Mouse (Mus musculus) heart, postnatal 0 days (tissue): Measurements from ENCODE around the gene Prkar2a.
A peak's percentile ranks its signal among the peaks of the same experiment; 100 is the strongest.

Experiments used
- CTCF ChIP-seq: IDR thresholded peaks from 2 replicates; pipeline ENCODE4 v1.5.1; 2016; ENCODE audit warnings: antibody characterized with exemption, control low read depth, low read depth
- EP300 ChIP-seq: IDR thresholded peaks from 2 replicates; pipeline ENCODE4 v1.6.1; 2016; ENCODE audit warnings: antibody characterized with exemption, low read depth

DNA sequence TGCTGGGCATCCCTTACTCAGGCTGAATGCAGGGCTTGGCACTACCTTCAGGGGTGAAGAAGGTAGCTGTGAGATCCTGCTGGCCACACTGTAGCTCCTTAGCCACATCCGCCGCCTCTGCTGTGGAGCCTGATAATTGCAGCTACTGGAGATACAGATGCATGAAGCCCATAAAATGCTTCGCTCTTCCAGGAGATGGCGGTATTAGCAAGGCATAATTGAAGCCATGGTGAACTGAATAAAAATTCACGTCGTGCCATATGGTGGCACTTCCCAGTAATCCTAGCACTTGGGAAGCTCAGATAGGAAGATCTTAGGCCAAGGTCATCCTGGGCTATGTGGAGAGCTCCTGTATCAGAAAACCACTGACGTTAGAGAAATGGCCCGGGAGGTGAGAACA, 19.2 kb upstream of the Prkar2a start:
- TF ChIP-seq EP300 = no peak
- TF ChIP-seq CTCF = peak; percentile 47
